Mouse (Mus musculus) embryo, embryonic 10.5 days (tissue): ENCODE measurements around the gene Gkap1.

Experiments used
- DNase-seq: peaks from one replicate; pipeline ENCODE4 v3.0.0-alpha.2; 2015; ENCODE audit warnings: low spot score

Gene Gkap1

DNA sequence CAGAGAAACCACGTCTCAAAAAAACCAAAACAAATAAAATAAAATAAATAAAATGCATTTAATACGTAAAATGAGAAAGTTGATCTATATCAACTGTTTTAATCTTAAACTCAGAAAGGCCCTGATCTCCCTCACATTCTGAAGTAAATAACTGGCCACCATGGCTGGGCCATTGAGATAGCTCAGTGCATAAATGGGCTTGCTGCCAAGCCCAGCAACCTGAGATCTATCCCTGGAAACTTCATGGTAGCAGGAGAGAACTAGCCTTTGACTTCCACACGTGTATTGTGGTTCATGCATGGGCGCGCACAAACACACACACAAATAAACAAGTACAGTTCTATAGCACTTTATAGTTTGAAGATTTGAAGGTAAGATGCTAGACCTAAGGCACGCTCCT is 74.2 kb downstream of the Gkap1 start:
- no peak for DNase-seq

GRCm38 (mm10) chr13:58197981-58198640 is 77.4 kb downstream of the Gkap1 start:
- DNase-seq = no peak

GRCm38 (mm10) chr13:58197211-58197610 is 78.3 kb downstream of the Gkap1 start:
- no peak for DNase-seq

- DNase-seq = no peak
These were observed 80.6 kb downstream of the Gkap1 start for GRCm38 (mm10) chr13:58194908-58195307.

DNA sequence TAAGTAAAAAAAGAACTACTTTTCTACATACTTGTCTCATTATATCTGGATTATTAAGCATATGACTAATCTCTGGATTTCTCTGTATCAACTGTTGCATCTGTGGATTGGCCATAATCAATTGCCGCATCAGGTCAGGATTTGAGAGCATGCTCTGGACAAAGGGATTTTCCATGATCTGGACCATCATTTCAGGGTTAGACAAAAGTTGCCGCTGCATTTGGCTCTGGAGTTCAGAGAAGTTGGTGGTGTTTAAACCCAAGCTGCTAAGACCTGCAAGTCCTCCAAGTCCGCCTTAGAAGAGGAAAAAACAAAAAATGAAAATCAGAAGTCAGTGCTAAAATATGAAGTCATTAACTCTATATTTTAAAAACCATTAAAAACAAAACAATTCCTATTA is 82.3 kb downstream of the Gkap1 start:
- no peak for DNase-seq

- no peak for DNase-seq
These were observed 83.4 kb downstream of the Gkap1 start for GRCm38 (mm10) chr13:58192146-58192545.

DNA sequence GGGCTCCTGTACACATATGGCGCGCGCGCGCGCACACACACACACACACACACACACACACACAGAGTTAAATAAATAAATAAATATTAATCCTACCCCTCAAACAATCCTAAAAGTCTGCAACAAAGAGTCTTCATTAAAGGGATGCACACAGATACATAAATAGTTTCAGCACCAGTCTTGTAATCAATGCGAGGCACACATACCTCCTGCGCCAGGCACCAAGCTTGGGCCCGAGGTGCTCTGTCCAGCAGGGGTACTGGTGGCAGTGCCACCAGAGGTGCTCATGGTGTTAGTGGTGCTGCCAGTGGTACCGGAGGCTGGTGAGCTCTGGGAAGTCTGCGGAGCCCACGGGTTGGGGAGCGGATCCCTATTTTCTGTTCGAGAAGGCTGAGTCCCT is 84.0 kb downstream of the Gkap1 start:
- DNase-seq = no peak

DNA sequence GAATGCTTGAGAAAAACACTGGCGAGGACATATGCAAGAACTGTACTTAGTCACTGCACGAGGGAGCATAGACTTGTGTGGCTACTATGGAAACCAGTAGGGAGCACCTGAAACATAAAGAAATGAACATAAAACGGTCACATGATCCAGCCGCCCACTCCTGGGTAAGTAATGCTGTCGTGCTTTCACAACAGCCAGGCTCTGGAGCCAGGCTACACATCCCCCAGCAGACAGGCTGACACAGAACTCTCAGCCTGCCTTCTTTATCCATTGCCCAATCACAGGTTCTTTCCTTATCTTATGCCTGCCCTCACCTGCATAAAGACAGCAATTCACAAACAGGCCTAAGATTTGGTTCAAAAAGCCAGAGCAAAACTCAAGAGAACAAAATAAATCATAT is 86.0 kb downstream of the Gkap1 start:
- no peak for DNase-seq

DNA sequence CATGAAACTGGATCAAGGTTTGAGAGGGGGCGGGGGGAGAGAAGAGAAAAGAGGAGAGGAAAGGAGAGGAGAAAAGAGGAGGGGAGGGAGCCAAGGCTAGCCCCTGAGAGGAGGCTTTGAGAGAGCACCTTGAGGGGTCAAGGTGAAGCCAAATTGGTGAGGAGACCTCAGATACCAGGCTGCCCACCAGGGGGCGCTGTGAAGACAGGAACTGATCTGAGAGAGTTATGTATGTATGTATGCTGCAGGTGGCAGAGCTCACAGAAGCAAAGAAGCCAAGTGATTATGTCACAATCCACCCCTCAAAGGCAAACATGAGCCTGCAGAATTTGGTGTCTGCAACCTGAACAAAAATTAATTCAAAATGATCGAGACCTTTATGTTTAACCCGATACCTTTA is 87.1 kb downstream of the Gkap1 start:
- peak; percentile 87 for DNase-seq

DNA sequence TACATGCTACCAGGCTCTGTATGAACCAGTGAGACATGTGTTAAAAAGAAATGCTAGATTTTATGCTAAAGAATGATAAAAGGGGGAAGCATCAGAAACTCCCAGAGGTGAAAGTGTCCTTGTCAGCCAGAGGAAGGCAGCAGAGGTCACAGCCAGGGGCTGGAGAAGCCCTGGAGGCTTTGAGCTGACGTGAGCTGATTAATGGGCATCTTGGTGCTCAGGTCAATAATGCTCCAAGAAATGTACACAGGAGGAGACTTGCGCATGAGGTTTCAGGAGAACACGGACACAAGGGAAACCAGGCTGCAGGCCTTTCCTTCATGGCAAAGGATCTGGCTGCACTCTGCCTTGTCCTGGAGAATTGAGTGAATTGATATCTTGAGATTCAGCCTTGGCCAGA is 87.7 kb downstream of the Gkap1 start:
- DNase-seq = no peak

GRCm38 (mm10) chr13:58186281-58186680 is 89.2 kb downstream of the Gkap1 start:
- DNase-seq = no peak

GRCm38 (mm10) chr13:58184111-58184510 is 91.4 kb downstream of the Gkap1 start:
- no peak for DNase-seq
